Mouse (Mus musculus): ENCODE data around the gene Gm45062.

Gm45062 gene

GRCm38 (mm10) chr6:8259004-8259666 lies at the start of gene Gm45062, which contains the start of the genes Rpa3 and Umad1:
Gm45062 (plus strand) TSS chr6:8259450.
Rpa3 (minus strand) TSS chr6:8259173.
Umad1 (plus strand) TSS chr6:8259288.
- peak; percentile 97 to 98 for DNase-seq

- DNase-seq, result peak in 1 of 2 experiments; percentile 21
Measured at GRCm38 (mm10) chr6:8209866-8210186, 49.4 kb upstream of the Gm45062 start.

- peak in 1 of 2 experiments; percentile 14 for DNase-seq
Measured at GRCm38 (mm10) chr6:8210661-8211060, 48.6 kb upstream of the Gm45062 start.

GRCm38 (mm10) chr6:8227035-8227434 lies 32.2 kb upstream of the Gm45062 start:
- DNase-seq, result no peak

GRCm38 (mm10) chr6:8228596-8228995 lies 30.7 kb upstream of the Gm45062 start:
- no peak for DNase-seq

GRCm38 (mm10) chr6:8258316-8258715 lies 934 bp upstream of the Gm45062 start:
- DNase-seq, result no peak

- no peak for DNase-seq
Measured at GRCm38 (mm10) chr6:8259667-8260044, 406 bp downstream of the Gm45062 start.

GRCm38 (mm10) chr6:8271047-8271446 lies 11.8 kb downstream of the Gm45062 start:
- no peak for DNase-seq

GRCm38 (mm10) chr6:8274387-8275054 lies 15.3 kb downstream of the Gm45062 start:
- DNase-seq, result peak; percentile 54 to 59

- DNase-seq, result peak; percentile 80 to 91
Measured at GRCm38 (mm10) chr6:8275098-8275497, 15.8 kb downstream of the Gm45062 start.

GRCm38 (mm10) chr6:8276431-8276830 lies 17.2 kb downstream of the Gm45062 start:
- no peak for DNase-seq

- no peak for DNase-seq
Measured at GRCm38 (mm10) chr6:8278426-8279002, 19.3 kb downstream of the Gm45062 start.

- no peak for DNase-seq
Measured at GRCm38 (mm10) chr6:8283255-8283654, 24.0 kb downstream of the Gm45062 start.

GRCm38 (mm10) chr6:8285401-8285960 lies 26.2 kb downstream of the Gm45062 start:
- no peak for DNase-seq

GRCm38 (mm10) chr6:8286146-8286545 lies 26.9 kb downstream of the Gm45062 start:
- DNase-seq, result no peak

- DNase-seq, result no peak
Measured at GRCm38 (mm10) chr6:8288755-8289580, 29.7 kb downstream of the Gm45062 start.

- DNase-seq, result no peak
Measured at GRCm38 (mm10) chr6:8294048-8294784, 35.0 kb downstream of the Gm45062 start.

GRCm38 (mm10) chr6:8299066-8299863 lies 40.0 kb downstream of the Gm45062 start:
- no peak for DNase-seq

- no peak for DNase-seq
Measured at GRCm38 (mm10) chr6:8307878-8308775, 48.9 kb downstream of the Gm45062 start.

- DNase-seq, result no peak
Measured at GRCm38 (mm10) chr6:8312554-8312953, 53.3 kb downstream of the Gm45062 start.

Data from cerebellum, adult 18-20 months (tissue).